Mouse (Mus musculus) ES-Bruce4 (cell line): Measurements from ENCODE around the gene Izumo1r. TPM values are rescaled to one million over a fixed set of nuclear protein-coding genes. Genes with fewer than 3 reads are reported as not detected.

Experiments used
- H3K27ac ChIP-seq: 2 replicates; pipeline ENCODE4 v1.5.1; 2012; ENCODE audit warnings: low read length, inconsistent platforms; ENCODE audit not compliant: insufficient read depth
- H3K27me3 ChIP-seq: 2 replicates; pipeline ENCODE4 v1.6.1; 2012; ENCODE audit warnings: mild to moderate bottlenecking, low read length, inconsistent platforms; ENCODE audit not compliant: control insufficient read depth, poor library complexity, insufficient read depth, severe bottlenecking
- H3K36me3 ChIP-seq: 2 replicates; pipeline ENCODE4 v1.6.1; 2012; ENCODE audit warnings: inconsistent platforms, mild to moderate bottlenecking, low read length, moderate library complexity; ENCODE audit not compliant: control insufficient read depth, poor library complexity, insufficient read depth, severe bottlenecking
- H3K4me1 ChIP-seq: one replicate; pipeline ENCODE4 v1.8.1; 2011; ENCODE audit warnings: low read length; ENCODE audit not compliant: control insufficient read depth, insufficient read depth
- H3K4me3 ChIP-seq: 2 replicates; pipeline ENCODE4 v1.5.1; 2011; ENCODE audit warnings: low read depth, mild to moderate bottlenecking, low read length
- H3K9ac ChIP-seq: 2 replicates; pipeline ENCODE4 v1.6.1; 2012; ENCODE audit warnings: low read depth, mild to moderate bottlenecking, inconsistent platforms; ENCODE audit not compliant: poor library complexity, severe bottlenecking
- H3K9me3 ChIP-seq: replicated peaks from 2 replicates; pipeline ENCODE4 v1.6.1; 2012; ENCODE audit warnings: mild to moderate bottlenecking, low read length, inconsistent platforms; ENCODE audit not compliant: control insufficient read depth, poor library complexity, insufficient read depth, severe bottlenecking
- CTCF ChIP-seq: IDR thresholded peaks from one replicate; pipeline ENCODE4 v1.8.1; 2011; ENCODE audit warnings: low read depth, low read length
- EP300 ChIP-seq: IDR thresholded peaks from 2 replicates; pipeline ENCODE4 v1.6.1; 2011; ENCODE audit warnings: low read depth, low read length; ENCODE audit not compliant: insufficient read depth
- POLR2A ChIP-seq: IDR thresholded peaks from one replicate; pipeline ENCODE4 v1.8.1; 2011; ENCODE audit warnings: low read length; ENCODE audit not compliant: insufficient read depth
- polyA plus RNA-seq: library from polyadenylated mRNA; stranded (reverse); fragments of >200 nt; gene quantifications from 2 replicates; pipeline ENCODE4 v1.2.4, GENCODE M21; 2011; ENCODE audit warnings: low read depth; ENCODE audit not compliant: missing spikeins, insufficient read depth, insufficient read length

Izumo1r gene
- polyA plus RNA-seq, 1 experiment = not detected

DNA sequence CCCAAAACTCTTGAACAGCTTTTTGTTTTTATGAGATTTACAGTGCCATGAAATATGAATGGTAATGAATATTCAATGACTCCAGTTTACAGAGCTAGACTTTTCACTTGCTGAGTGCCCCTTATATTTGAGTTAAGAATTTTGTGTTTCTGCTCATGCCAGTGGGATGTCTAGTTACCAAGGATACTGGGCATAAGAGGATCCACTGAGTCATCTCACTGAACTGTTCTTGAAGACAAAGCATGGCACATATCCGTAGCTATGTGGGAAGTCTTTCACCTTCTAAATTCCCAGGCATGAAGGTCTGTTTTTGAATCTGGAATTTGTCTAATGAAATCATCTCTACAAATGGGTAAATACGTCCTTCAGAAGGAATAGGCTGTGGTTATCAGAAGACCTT lies 8.3 kb upstream of the Izumo1r start:
- Histone ChIP-seq H3K4me1 (no peaks in the 10 kb centered on the region), H3K9me3 (no peaks in the 10 kb centered on the region), H3K27me3 (no peaks in the 10 kb centered on the region), H3K36me3 (no peaks in the 10 kb centered on the region), H3K27ac (no peak overlapping the region), H3K4me3 (no peak overlapping the region), H3K9ac (no peak overlapping the region)
- TF ChIP-seq CTCF = no peak
- no peak for TF ChIP-seq EP300
- TF ChIP-seq POLR2A = no peak

GRCm38 (mm10) chr9:14909981-14910380 lies 6.2 kb upstream of the Izumo1r start:
- H3K27ac ChIP-seq = no peak overlapping the region
- no peak for TF ChIP-seq CTCF
- TF ChIP-seq EP300 = no peak
- no peak for TF ChIP-seq POLR2A
- H3K4me1 ChIP-seq = no peaks in the 10 kb centered on the region
- no peak overlapping the region for H3K4me3 ChIP-seq
- no peaks in the 10 kb centered on the region for H3K27me3 ChIP-seq
- no peaks in the 10 kb centered on the region for H3K9me3 ChIP-seq
- no peak overlapping the region for H3K9ac ChIP-seq
- H3K36me3 ChIP-seq = no peaks in the 10 kb centered on the region

DNA sequence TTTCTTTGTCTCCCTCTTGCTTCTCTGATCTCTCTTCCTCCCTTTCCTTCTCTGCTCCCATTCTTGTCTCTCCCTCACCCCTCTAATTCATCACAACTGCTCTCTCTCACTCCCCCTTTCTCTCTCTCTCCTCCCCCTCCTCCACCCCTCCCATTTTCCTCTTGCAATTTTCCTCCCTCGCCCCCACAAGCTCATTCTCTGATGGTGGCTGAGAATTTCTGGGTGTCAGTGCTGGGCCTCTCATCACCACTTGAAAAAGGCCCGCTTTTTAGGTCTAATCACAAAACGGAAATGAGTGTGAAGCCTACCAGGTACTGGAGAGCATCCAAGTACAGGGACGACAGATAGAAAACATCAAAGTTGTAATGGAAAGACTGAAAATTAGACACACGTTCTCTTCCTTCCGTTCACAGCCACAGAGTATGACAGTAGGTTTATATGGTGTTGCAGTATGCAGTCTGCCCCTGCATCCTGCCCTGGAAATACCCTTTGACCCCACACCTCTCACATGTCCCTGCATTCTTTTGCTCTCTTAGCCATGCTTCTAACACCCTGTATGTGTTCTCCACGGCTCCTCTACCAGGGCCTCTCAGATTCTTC lies 4.2 kb upstream of the Izumo1r start:
- H3K27me3 ChIP-seq = no peaks in the 10 kb centered on the region
- H3K4me1 ChIP-seq = peaks cover 1% of the 10 kb centered on the region
- no peaks in the 10 kb centered on the region for H3K36me3 ChIP-seq
- H3K9me3 ChIP-seq = no peaks in the 10 kb centered on the region
- no peak overlapping the region for H3K9ac ChIP-seq
- no peak overlapping the region for H3K27ac ChIP-seq
- no peak for TF ChIP-seq EP300
- no peak for TF ChIP-seq CTCF
- TF ChIP-seq POLR2A = no peak
- H3K4me3 ChIP-seq = no peak overlapping the region

DNA sequence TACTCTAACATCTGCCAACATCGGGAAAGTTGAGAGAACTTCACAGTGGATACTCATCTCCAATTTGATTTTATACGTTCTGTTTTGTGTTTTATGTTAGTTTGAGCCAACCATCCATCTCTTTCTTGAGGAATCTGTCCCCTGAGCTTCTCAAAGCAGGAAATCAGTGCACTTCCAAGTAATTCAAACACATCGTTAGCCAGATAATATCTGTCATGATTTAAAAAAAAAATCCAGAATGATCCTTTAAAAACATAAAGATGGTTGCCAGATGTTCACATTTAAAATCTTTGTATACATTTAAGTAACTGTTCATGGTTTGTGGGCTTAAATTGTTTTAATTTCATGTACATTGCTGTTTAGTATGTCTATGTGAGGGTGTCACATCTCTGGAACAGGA lies 2.2 kb upstream of the Izumo1r start:
- Histone ChIP-seq H3K9me3 (no peaks in the 10 kb centered on the region), H3K27ac (no peak overlapping the region), H3K27me3 (no peaks in the 10 kb centered on the region), H3K4me1 (peaks cover 1% of the 10 kb centered on the region), H3K4me3 (no peak overlapping the region), H3K36me3 (no peaks in the 10 kb centered on the region), H3K9ac (no peak overlapping the region)
- TF ChIP-seq EP300 (no peak), CTCF (no peak), POLR2A (no peak)

DNA sequence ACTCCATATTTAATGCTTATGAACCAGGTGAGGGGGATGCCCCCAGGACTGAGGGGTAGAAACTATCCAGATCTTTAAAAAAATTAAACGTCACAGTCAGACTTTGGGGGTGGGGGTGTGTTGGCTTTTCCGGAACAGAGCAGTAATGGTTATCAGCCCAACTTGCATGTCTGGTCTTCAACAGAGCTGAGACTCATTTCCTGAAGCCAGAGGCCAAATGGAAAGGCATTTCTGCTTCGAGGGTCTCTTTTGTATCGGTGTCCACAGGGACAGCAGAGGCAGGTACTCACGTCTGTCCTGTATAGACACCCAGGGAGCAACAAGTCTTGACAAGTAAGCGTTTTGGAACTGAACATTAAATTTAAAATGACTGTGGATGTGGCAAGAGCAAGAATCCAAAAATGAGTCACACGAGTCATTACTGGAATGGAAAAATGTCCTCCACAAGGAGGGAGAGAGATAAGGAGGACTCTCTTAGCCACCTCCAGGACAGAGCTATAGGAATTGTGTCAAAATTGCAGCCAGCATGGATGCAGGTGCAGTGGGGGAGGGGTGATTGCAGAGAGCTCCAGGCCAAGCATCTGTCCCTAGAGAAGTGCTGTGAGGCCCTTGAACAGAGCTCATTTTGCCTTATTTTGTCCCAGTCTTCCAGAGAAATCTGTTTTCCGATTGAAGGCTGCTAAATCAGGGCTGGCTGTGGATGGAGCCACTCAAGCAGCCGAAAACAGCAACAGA lies 1.2 kb upstream of the Izumo1r start:
- no peaks in the 10 kb centered on the region for H3K27me3 ChIP-seq
- no peak overlapping the region for H3K4me3 ChIP-seq
- peaks cover 1% of the 10 kb centered on the region for H3K4me1 ChIP-seq
- no peaks in the 10 kb centered on the region for H3K9me3 ChIP-seq
- H3K9ac ChIP-seq = no peak overlapping the region
- TF ChIP-seq POLR2A (no peak), CTCF (no peak), EP300 (no peak)
- H3K36me3 ChIP-seq = no peaks in the 10 kb centered on the region
- H3K27ac ChIP-seq = no peak overlapping the region

- Histone ChIP-seq H3K4me3 (no peak overlapping the region), H3K27me3 (no peaks in the 10 kb centered on the region), H3K27ac (no peak overlapping the region), H3K36me3 (no peaks in the 10 kb centered on the region), H3K9ac (no peak overlapping the region), H3K9me3 (no peaks in the 10 kb centered on the region), H3K4me1 (peaks cover 1% of the 10 kb centered on the region)
- TF ChIP-seq EP300 = no peak
- no peak for TF ChIP-seq CTCF
- no peak for TF ChIP-seq POLR2A
Measured at GRCm38 (mm10) chr9:14903006-14903405, 743 bp downstream of the Izumo1r start.
